Mouse (Mus musculus) midbrain, embryonic 11.5 days (tissue): ENCODE results near the gene Tmem50a. TPM values are rescaled to one million over a fixed set of nuclear protein-coding genes. Genes with fewer than 3 reads are reported as not detected.

Source experiments
- ATAC-seq: fragments of 200-750 bp; cut with Nextera tagmentation; 2 replicates; pipeline ENCODE4 v1.8.0; 2017; ENCODE audit warnings: moderate TSS enrichment, moderate library complexity; ENCODE audit not compliant: low FRiP score
- DNase-seq: peaks from one replicate; pipeline ENCODE4 v3.0.0; 2015; ENCODE audit warnings: low spot score; ENCODE audit errors: missing footprints
- H3K27ac ChIP-seq: fragments of 300-500 bp; sonication (generic); 2 replicates; pipeline ENCODE4 v1.5.1; 2014; ENCODE audit warnings: low read depth, low read length
- H3K27me3 ChIP-seq: fragments of 300-500 bp; sonication (generic); 2 replicates; pipeline ENCODE4 v1.6.1; 2014; ENCODE audit warnings: mild to moderate bottlenecking, low read length, moderate library complexity, mixed read lengths; ENCODE audit not compliant: control insufficient read depth, insufficient read depth
- H3K36me3 ChIP-seq: fragments of 300-500 bp; sonication (generic); 2 replicates; pipeline ENCODE4 v1.6.1; 2014; ENCODE audit warnings: mild to moderate bottlenecking, low read length, moderate library complexity, mixed read lengths; ENCODE audit not compliant: control insufficient read depth, insufficient read depth
- H3K4me1 ChIP-seq: fragments of 300-500 bp; sonication (generic); 2 replicates; pipeline ENCODE4 v1.6.1; 2014; ENCODE audit warnings: low read length; ENCODE audit not compliant: control insufficient read depth, insufficient read depth
- H3K4me2 ChIP-seq: fragments of 300-500 bp; sonication (generic); 2 replicates; pipeline ENCODE4 v1.6.1; 2014; ENCODE audit warnings: mild to moderate bottlenecking, moderate library complexity
- H3K4me3 ChIP-seq: fragments of 300-500 bp; sonication (generic); 2 replicates; pipeline ENCODE4 v1.5.1; 2014; ENCODE audit warnings: low read depth, low read length
- H3K9ac ChIP-seq: fragments of 300-500 bp; sonication (generic); 2 replicates; pipeline ENCODE4 v1.6.1; 2014; ENCODE audit warnings: low read length
- H3K9me3 ChIP-seq: fragments of 300-500 bp; sonication (generic); 2 replicates; pipeline ENCODE4 v1.6.1; 2016; ENCODE audit warnings: low read length; ENCODE audit not compliant: control insufficient read depth
- WGBS: fragments of 180-500 bp; shearing (Covaris S2); extraction: QIAGEN DNeasy Blood & Tissue Kit; methylation state at CpG from one replicate; pipeline ENCODE4 v1.1.7; 2014; 5-methylcytosine and 5-hydroxymethylcytosine counted together
- polyA plus RNA-seq: library from polyadenylated mRNA; unstranded; fragments of >200 nt; fragmentation: Nextera tagmentation; extraction: Ambion mirVana; gene quantifications from 2 replicates; pipeline ENCODE4 v1.2.1, GENCODE M21; 2014

Tmem50a gene
- polyA plus RNA-seq = 156 TPM in 2 replicates

DNA sequence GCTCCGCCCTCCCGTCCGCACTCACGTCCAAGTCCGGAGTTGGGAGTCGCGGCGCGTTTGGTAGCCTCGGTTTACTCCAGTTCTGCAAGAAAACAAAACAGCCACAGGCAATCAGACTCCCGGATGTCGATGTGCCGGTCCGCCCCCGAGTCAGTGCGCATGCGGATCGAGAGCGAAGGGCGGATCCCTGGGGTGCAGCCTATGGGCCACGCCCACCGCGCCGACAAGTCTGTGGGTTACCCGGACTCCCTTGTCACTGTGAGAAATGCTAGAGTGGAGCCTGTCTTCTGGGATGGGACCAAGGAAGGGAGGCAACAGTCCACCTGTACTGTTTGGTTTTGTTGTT, at the start of gene Tmem50a:
Tmem50a (minus strand) TSS at position 161 of the 346 bp plus-strand sequence.
- under 1% methylated on average over 25 of the region's 25 CpGs for WGBS

DNA sequence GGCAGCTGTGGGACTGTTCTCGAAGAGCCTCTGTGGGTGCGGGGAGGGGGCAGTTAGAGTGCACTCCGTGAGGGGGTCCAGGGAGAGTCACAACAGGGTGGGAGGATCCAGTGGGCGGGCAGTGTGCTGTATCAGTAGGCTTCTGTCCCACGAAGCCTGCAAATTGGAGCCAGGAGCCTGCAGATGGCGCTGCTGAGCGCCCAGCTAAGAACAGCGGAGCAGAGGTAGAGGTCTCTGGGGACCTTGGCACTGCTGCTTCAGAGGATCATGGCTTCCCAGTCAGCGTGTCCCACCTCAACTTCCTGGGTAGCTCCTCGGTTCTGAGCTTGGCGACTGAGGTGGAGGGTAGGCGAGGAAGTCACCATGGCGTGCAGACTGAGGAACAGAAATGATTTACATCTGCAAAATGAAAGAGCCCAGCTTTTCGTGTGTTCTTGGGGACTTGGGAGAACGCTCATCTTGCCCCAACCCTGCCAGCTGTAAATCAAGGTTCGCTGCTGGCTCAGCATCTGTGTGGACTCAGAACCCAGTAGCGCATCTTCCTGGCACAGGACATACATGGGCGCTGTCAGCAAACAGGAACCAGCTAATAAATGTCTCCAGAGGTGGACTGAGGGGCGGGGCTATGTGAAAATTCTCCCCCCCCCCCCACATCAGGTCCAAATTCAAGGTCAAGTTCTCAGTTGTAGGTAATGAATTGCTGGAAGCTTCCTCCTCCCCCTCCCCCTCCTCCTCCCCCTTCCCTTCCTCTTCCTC, 48.4 kb upstream of the Tmem50a start:
- DNase-seq (peak; percentile 93), ATAC-seq (no peak)
- Histone ChIP-seq H3K27ac (no peak overlapping the region), H3K4me1 (no peaks in the 10 kb centered on the region), H3K9ac (no peak overlapping the region), H3K4me3 (no peak overlapping the region), H3K36me3 (no peaks in the 10 kb centered on the region), H3K9me3 (no peaks in the 10 kb centered on the region), H3K4me2 (no peak overlapping the region; the same call in 1 of the 2 replicates), H3K27me3 (no peaks in the 10 kb centered on the region)
- 27% methylated on average over 19 of the region's 19 CpGs for WGBS

More for the DNA sequence above, at the start of gene Tmem50a:
- Histone ChIP-seq H3K4me3 (peak within 1 kb of the TSS; percentile 87), H3K4me2 (peak within 1 kb of the TSS; percentile 69), H3K27me3 (no peaks in the 10 kb centered on the region), H3K27ac (peak within 1 kb of the TSS; percentile 71), H3K4me1 (peaks cover 12% of the 10 kb centered on the region; the same call in 1 of the 2 replicates), H3K36me3 (peaks cover 4% of the 10 kb centered on the region; the same call in 1 of the 2 replicates), H3K9ac (peak within 1 kb of the TSS; percentile 88), H3K9me3 (no peaks in the 10 kb centered on the region)
- peak; percentile 98 for DNase-seq
- peak; percentile 92 for ATAC-seq

DNA sequence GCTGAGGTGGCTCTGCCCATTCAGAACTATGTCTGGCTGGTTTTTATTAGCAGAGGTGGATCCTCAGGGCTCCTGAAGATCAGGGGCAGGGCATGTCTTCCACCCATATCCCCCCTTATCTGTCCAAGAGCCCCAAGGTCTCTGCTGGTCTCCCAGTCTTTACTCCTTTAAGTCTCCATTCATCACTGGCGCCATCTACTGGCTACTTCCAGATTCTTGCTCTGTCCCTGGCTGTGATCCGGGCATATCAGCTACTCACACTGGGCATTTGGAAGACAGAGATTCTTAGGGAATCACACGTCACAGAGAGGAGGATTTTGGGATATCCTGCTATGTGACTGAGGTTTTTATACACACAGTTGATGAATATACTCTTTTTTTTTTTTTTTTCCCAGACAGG, 41.5 kb upstream of the Tmem50a start:
- H3K36me3 ChIP-seq = no peaks in the 10 kb centered on the region
- ATAC-seq (no peak), DNase-seq (peak; percentile 94)
- 22% methylated on average over 3 of the region's 3 CpGs for whole genome bisulfite sequencing
- no peak overlapping the region for H3K4me3 ChIP-seq
- H3K27ac ChIP-seq = no peak overlapping the region
- H3K9ac ChIP-seq = no peak overlapping the region
- no peak overlapping the region for H3K4me2 ChIP-seq
- H3K4me1 ChIP-seq = no peaks in the 10 kb centered on the region; the same call in 1 of the 2 replicates
- peaks cover 3% of the 10 kb centered on the region; the same call in 1 of the 2 replicates for H3K27me3 ChIP-seq
- no peaks in the 10 kb centered on the region for H3K9me3 ChIP-seq

DNA sequence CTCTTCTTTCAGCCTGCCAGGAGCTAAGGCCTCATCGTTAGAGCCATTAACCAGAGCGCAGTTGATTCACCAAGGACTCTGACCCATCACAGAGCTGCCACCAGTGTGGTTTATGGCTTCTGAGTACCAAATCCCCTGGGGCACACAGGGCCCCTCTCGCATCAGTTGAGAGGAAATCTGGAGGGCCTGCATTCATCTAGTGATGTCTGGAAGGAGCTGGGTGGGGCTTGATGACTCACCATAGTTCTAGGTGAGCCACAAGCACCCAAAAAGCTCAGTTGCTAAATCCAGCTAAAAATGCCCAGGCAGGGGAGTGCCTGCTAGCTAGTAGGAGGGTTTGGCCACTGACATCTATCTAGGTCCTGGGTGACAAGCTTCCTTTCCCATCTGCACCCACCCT, 41.0 kb upstream of the Tmem50a start:
- Histone ChIP-seq H3K27ac (no peak overlapping the region), H3K36me3 (no peaks in the 10 kb centered on the region), H3K9ac (no peak overlapping the region), H3K27me3 (peaks cover 3% of the 10 kb centered on the region; the same call in 1 of the 2 replicates), H3K4me2 (no peak overlapping the region), H3K4me3 (no peak overlapping the region), H3K9me3 (no peaks in the 10 kb centered on the region), H3K4me1 (peaks cover under 1% of the 10 kb centered on the region)
- no peak for DNase-seq
- WGBS = 87% methylated on average over 3 of the region's 3 CpGs
- ATAC-seq = no peak

DNA sequence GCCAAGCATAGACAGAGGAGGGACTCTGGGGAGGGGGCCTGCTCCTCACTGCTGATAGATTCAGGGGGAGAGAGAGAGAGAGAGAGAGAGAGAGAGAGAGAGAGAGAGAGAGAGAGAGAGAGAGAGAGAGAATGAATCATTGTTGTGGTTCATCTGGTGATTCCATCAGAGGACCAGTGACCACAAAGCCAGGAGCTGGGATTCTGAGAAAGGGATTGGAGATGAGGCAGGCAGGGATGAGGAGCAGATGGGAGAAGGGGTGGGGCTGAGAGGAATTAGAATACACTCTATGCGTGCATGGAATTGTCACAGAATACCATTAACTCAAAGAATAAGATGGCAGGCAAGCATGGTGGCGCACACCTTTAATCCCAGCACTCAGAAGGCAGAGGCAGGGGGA, 40.4 kb upstream of the Tmem50a start:
- Histone ChIP-seq H3K9me3 (no peaks in the 10 kb centered on the region), H3K27me3 (peaks cover 3% of the 10 kb centered on the region; the same call in 1 of the 2 replicates), H3K4me2 (no peak overlapping the region), H3K4me1 (peaks cover 3% of the 10 kb centered on the region), H3K4me3 (no peak overlapping the region), H3K9ac (no peak overlapping the region), H3K36me3 (no peaks in the 10 kb centered on the region), H3K27ac (no peak overlapping the region)
- ATAC-seq = no peak
- DNase-seq = no peak
- 89% methylated on average over 2 of the region's 2 CpGs for WGBS

DNA sequence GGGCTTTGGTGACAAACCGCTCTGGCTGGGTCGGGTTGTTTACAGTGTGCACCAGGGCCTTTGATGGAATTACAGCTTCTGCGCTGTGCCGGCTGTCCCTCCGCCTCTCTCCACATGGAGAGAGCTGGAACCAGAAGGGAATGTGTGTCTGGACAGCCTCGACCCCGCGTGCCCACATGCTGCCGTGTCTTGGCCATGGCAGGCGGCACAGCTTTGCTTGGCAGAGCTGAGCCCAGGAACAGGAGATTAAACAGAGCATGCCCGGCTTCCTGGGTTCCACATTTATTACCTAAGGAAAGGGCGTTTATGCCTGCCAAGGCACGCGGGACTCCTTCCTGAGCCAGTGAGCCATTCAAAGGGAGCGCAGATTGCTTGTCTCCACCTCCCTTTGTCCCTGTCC, 39.6 kb upstream of the Tmem50a start:
- H3K4me2 ChIP-seq = no peak overlapping the region
- no peak for DNase-seq
- H3K27ac ChIP-seq = no peak overlapping the region
- peaks cover 3% of the 10 kb centered on the region for H3K4me1 ChIP-seq
- no peaks in the 10 kb centered on the region for H3K36me3 ChIP-seq
- H3K9me3 ChIP-seq = no peaks in the 10 kb centered on the region
- 23% methylated on average over 15 of the region's 15 CpGs for WGBS
- H3K9ac ChIP-seq = no peak overlapping the region
- H3K4me3 ChIP-seq = no peak overlapping the region
- ATAC-seq = no peak
- peaks cover 3% of the 10 kb centered on the region; the same call in 1 of the 2 replicates for H3K27me3 ChIP-seq

DNA sequence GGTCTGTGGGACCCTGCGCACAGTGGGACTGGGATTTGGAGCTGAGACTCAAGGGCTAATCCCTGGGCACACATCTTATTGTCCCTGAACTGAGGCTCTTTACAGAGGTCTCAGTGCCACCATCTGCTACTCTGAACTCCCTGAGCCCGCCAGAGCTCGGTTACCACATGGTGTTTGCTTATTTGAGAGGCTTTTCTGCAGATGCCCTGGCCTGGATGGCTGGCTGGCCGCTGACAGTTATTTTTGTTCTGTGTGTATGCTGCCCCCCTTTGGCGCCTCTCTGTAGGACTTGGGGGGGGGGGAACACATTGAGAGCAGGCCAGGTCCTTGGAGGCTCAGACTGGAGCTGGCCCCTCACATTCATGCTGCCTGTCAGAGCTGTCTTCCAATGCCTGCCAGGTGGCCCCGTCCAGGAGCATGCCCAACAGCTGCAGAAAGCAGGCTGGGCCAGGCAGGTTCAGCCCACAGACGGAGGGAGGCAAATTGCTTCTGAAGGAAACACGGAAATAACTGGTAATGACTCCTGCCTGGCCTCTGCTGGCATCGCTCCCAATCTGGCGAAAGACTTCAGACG, 35.8 kb upstream of the Tmem50a start:
- H3K27ac ChIP-seq = peak overlapping the region; percentile 14; the same call in 1 of the 2 replicates
- peaks cover 3% of the 10 kb centered on the region for H3K4me1 ChIP-seq
- DNase-seq (no peak), ATAC-seq (peak; percentile 57)
- peaks cover 2% of the 10 kb centered on the region; the same call in 1 of the 2 replicates for H3K27me3 ChIP-seq
- no peaks in the 10 kb centered on the region for H3K36me3 ChIP-seq
- no peaks in the 10 kb centered on the region for H3K9me3 ChIP-seq
- no peak overlapping the region for H3K9ac ChIP-seq
- H3K4me3 ChIP-seq = no peak overlapping the region
- 32% methylated on average over 11 of the region's 11 CpGs for WGBS
- no peak overlapping the region for H3K4me2 ChIP-seq

DNA sequence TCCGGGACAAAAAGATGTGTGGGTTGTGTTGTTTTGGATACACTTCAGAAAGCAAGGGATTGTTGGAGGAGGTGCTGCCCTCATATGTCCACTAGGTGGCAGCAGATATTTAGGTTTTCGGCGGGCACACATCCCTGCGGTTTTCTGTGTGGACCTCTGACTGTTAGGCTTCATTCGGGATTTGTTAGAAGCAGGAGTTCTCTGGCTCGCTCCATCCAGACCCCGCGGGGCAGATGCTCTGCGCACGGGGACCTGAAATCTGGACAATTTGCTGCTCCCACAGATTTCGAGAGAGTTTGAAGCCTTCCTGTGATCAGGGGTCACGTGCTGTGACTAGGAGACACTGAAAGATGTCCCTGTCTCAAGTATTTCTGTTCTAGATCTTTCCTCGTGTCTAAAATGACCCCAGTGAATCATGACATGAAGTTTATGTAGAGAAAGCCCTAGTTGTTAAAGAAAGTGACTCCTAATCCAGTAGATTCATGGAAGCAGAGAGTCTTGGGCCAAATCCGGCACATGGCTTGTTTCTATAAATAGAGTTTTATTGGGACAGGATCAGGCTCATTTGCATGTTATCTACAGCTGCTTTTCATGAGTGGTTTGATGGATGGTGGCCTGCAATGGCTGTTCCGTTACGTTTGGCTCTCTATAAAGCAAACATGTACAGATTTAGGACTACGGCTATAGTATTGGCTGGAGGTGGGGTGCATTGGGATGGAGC, 31.4 kb upstream of the Tmem50a start:
- 20% methylated on average over 17 of the region's 17 CpGs for WGBS
- DNase-seq (peak; percentile 97), ATAC-seq (no peak)
- H3K27me3 ChIP-seq = no peaks in the 10 kb centered on the region
- H3K4me1 ChIP-seq = peaks cover 3% of the 10 kb centered on the region; the same call in 1 of the 2 replicates
- H3K27ac ChIP-seq = no peak overlapping the region
- H3K4me2 ChIP-seq = peak overlapping the region; percentile 31
- H3K4me3 ChIP-seq = no peak overlapping the region
- no peaks in the 10 kb centered on the region for H3K9me3 ChIP-seq
- H3K36me3 ChIP-seq = no peaks in the 10 kb centered on the region
- H3K9ac ChIP-seq = peak overlapping the region; percentile 42; the same call in 1 of the 2 replicates
